ENCODE assay signal across 17 mouse cellular contexts in genomic region chr3:130853866-130854265, GRCm38 (mm10).
"Had no signal": no experiment of that assay in that cellular context is flagged by ENCODE, and none has a peak within 500 bp of the region (broad histone marks: within the 10 kb centered on the region; RNA-seq: fewer than 3 reads in every experiment).

No protein-coding gene starts in this region.

- H3K9ac ChIP-seq: lung, embryonic 15.5 days; midbrain, embryonic 13.5 days; midbrain, embryonic 15.5 days; neural tube, embryonic 12.5 days; stomach, embryonic 15.5 days had no signal

- H3K27me3 ChIP-seq: lung, embryonic 15.5 days; midbrain, embryonic 13.5 days; midbrain, embryonic 15.5 days; neural tube, embryonic 12.5 days; stomach, embryonic 15.5 days had no signal

- H3K4me1 ChIP-seq: lung, embryonic 15.5 days; megakaryocyte, embryonic 14.5 days; midbrain, embryonic 13.5 days; midbrain, embryonic 15.5 days; neural tube, embryonic 12.5 days; stomach, embryonic 15.5 days had no signal

- H3K4me3 ChIP-seq: lung, embryonic 15.5 days; megakaryocyte, embryonic 14.5 days; midbrain, embryonic 13.5 days; midbrain, embryonic 15.5 days; neural tube, embryonic 12.5 days; stomach, embryonic 15.5 days had no signal

- ATAC-seq: lung, postnatal 0 days; midbrain, embryonic 13.5 days; midbrain, embryonic 15.5 days had no signal

- H3K4me2 ChIP-seq: lung, embryonic 15.5 days; midbrain, embryonic 11.5 days; midbrain, embryonic 13.5 days; midbrain, embryonic 15.5 days; neural tube, embryonic 12.5 days; stomach, embryonic 15.5 days had no signal

- DNase-seq: lung, adult 2 months; lung, postnatal 14 days; lung, postnatal 36 days; right cerebral cortex, postnatal 14 days; thymus, adult 2 months; thymus, postnatal 25 days; thymus, postnatal 4 days had no signal

- H3K36me3 ChIP-seq: lung, embryonic 15.5 days; midbrain, embryonic 13.5 days; midbrain, embryonic 15.5 days; neural tube, embryonic 12.5 days; stomach, embryonic 15.5 days had no signal

- H3K9me3 ChIP-seq: lung, embryonic 15.5 days; megakaryocyte, embryonic 14.5 days; midbrain, embryonic 13.5 days; midbrain, embryonic 15.5 days; neural tube, embryonic 12.5 days; stomach, embryonic 15.5 days had no signal

- H3K27ac ChIP-seq: lung, embryonic 15.5 days; macrophage; midbrain, embryonic 13.5 days; midbrain, embryonic 15.5 days; neural tube, embryonic 12.5 days; stomach, embryonic 15.5 days; stomach, postnatal 0 days had no signal
